Mouse (Mus musculus): ENCODE results near the gene Cfap299. TPM values are rescaled to one million over a fixed set of nuclear protein-coding genes. Genes with fewer than 3 reads are reported as not detected.

Gene Cfap299
- total and polyA plus RNA-seq, 3 experiments = not detected

GRCm38 (mm10) chr5:98616902-98617301, 287.8 kb downstream of the Cfap299 start:
- Histone ChIP-seq H3K4me2 (ENCODE audit: insufficient read depth, low read depth, poor library complexity, severe bottlenecking) (no peak overlapping the region), H3K36me3 (replicated peaks in 1 of 2; ENCODE audit: control insufficient read depth in 1 of 2, insufficient read depth in 1 of 2, low read length in 1 of 2) (no peaks in the 10 kb centered on the region), H3K9ac (ENCODE audit: insufficient read depth, low read depth) (no peak overlapping the region), H3K4me1 (ENCODE audit: control insufficient read depth in 1 of 2, insufficient read depth in 2 of 2) (no peaks in the 10 kb centered on the region), H3K9me3 (replicated peaks; ENCODE audit: low read length) (no peaks in the 10 kb centered on the region), H3K4me3 (replicated peaks in 1 of 3; ENCODE audit: low read depth in 2 of 3, low read length in 2 of 3, poor library complexity in 1 of 3) (no peak overlapping the region), H3K27me3 (replicated peaks) (no peaks in the 10 kb centered on the region), H3K27ac (ENCODE audit: insufficient read depth, low read depth) (no peak overlapping the region), H3K79me2 (replicated peaks; ENCODE audit: control insufficient read depth, extremely low read depth, insufficient read depth, poor library complexity, severe bottlenecking) (no peaks in the 10 kb centered on the region)
- no peak for DNase-seq (ENCODE audit: extremely low read depth)
- in situ Hi-C loops (cut with MboI; ENCODE audit: low pct_ligation_motif_present, low pct_unique_long_range_greater_than_20kb, low sequenced_read_pairs) = no loop called here
- TF ChIP-seq USF1 (IDR thresholded peaks at IDR 0.05; ENCODE audit: low read depth, low read length) = no peak
- TF ChIP-seq MXI1 (IDR thresholded peaks at IDR 0.05; ENCODE audit: low read depth, low read length) = no peak
- no peak for TF ChIP-seq MAX (IDR thresholded peaks at IDR 0.05; ENCODE audit: low read length)
- no peak for TF ChIP-seq RCOR1 (conservative IDR thresholded peaks at IDR 0.05; ENCODE audit: low read depth, low read length)
- TF ChIP-seq E2F4 (IDR thresholded peaks at IDR 0.05; ENCODE audit: insufficient replicate concordance, low read depth, low read length) = no peak
- TF ChIP-seq PAX5 (IDR thresholded peaks at IDR 0.05; ENCODE audit: low read length) = no peak
- no peak for TF ChIP-seq EP300 (IDR thresholded peaks at IDR 0.05; ENCODE audit: low read length)
- no peak for TF ChIP-seq NRF1 (IDR thresholded peaks at IDR 0.05; ENCODE audit: low read depth, low read length)
- TF ChIP-seq POLR2AphosphoS2 (IDR thresholded peaks at IDR 0.05; ENCODE audit: low read depth, low read length) = no peak
- no peak for TF ChIP-seq ZC3H11A (IDR thresholded peaks at IDR 0.05; ENCODE audit: low read depth, low read length)
- no peak for TF ChIP-seq GABPA (IDR thresholded peaks at IDR 0.05; ENCODE audit: insufficient replicate concordance, low read depth, low read length)
- TF ChIP-seq ELF1 (IDR thresholded peaks at IDR 0.05; ENCODE audit: low read depth, low read length) = no peak
- TF ChIP-seq RAD21 (IDR thresholded peaks at IDR 0.05; ENCODE audit: low read depth, low read length) = no peak
- no peak for TF ChIP-seq TBP (conservative IDR thresholded peaks at IDR 0.05; ENCODE audit: low read depth, low read length)
- dilution Hi-C loops (cut with MboI; ENCODE audit: extremely low pct_ligation_motif_present, extremely low pct_unique_long_range_greater_than_20kb, low sequenced_read_pairs) = no loop called here

GRCm38 (mm10) chr5:98617416-98617815, 288.3 kb downstream of the Cfap299 start:
- Histone ChIP-seq H3K27me3 (replicated peaks) (no peaks in the 10 kb centered on the region), H3K4me2 (ENCODE audit: insufficient read depth, low read depth, poor library complexity, severe bottlenecking) (no peak overlapping the region), H3K4me1 (ENCODE audit: control insufficient read depth in 1 of 2, insufficient read depth in 2 of 2) (no peaks in the 10 kb centered on the region), H3K9me3 (replicated peaks; ENCODE audit: low read length) (no peaks in the 10 kb centered on the region), H3K79me2 (replicated peaks; ENCODE audit: control insufficient read depth, extremely low read depth, insufficient read depth, poor library complexity, severe bottlenecking) (no peaks in the 10 kb centered on the region), H3K27ac (ENCODE audit: insufficient read depth, low read depth) (no peak overlapping the region), H3K4me3 (replicated peaks in 1 of 3; ENCODE audit: low read depth in 2 of 3, low read length in 2 of 3, poor library complexity in 1 of 3) (no peak overlapping the region), H3K36me3 (replicated peaks in 1 of 2; ENCODE audit: control insufficient read depth in 1 of 2, insufficient read depth in 1 of 2, low read length in 1 of 2) (no peaks in the 10 kb centered on the region), H3K9ac (ENCODE audit: insufficient read depth, low read depth) (no peak overlapping the region)
- DNase-seq (ENCODE audit: extremely low read depth) = no peak
- TF ChIP-seq ETS1 (conservative IDR thresholded peaks at IDR 0.05; ENCODE audit: low read depth, low read length) (no peak), CHD1 (IDR thresholded peaks at IDR 0.05; ENCODE audit: low read depth, low read length) (no peak)
- in situ Hi-C loops (cut with MboI; ENCODE audit: low pct_ligation_motif_present, low pct_unique_long_range_greater_than_20kb, low sequenced_read_pairs) (no loop called here), dilution Hi-C loops (cut with MboI; ENCODE audit: extremely low pct_ligation_motif_present, extremely low pct_unique_long_range_greater_than_20kb, low sequenced_read_pairs) (no loop called here)
